Mouse (Mus musculus) brain, embryonic 14.5 days (tissue): ENCODE data around the gene Tmcc3.

Source experiments
- CTCF ChIP-seq: fragments of 200-500 bp; IDR thresholded peaks from 2 replicates; pipeline ENCODE4 v1.5.1; 2012; ENCODE audit warnings: inconsistent platforms, mild to moderate bottlenecking, moderate library complexity, borderline replicate concordance; ENCODE audit not compliant: insufficient read depth, insufficient read length; ENCODE audit errors: extremely low read depth
- POLR2A ChIP-seq: fragments of 200-500 bp; IDR thresholded peaks from 2 replicates; pipeline ENCODE4 v1.6.1; 2012; ENCODE audit warnings: mild to moderate bottlenecking, inconsistent platforms, borderline replicate concordance; ENCODE audit not compliant: poor library complexity, insufficient read depth, insufficient read length, severe bottlenecking; ENCODE audit errors: extremely low read depth

GRCm38 (mm10) chr10:94265656-94266542 lies 45.9 kb upstream of the Tmcc3 start:
- no peak for TF ChIP-seq CTCF
- TF ChIP-seq POLR2A, result no peak
